Comparison of ENCODE assay signal across 1 mouse cellular context in genomic region chr2:158151077-158151476, GRCm38 (mm10).
TF ChIP-seq lines count a peak whose summit lies in the region.

No protein-coding gene starts in this region.

TF ChIP-seq in MEL, 35 proteins besides CTCF, POLR2A, EP300 and RAD21 (continued from another document):
- no peak for TF ChIP-seq CHD1 (IDR thresholded peaks at IDR 0.05; ENCODE audit: low read depth, low read length)
